Mouse (Mus musculus) hindlimb bud, embryonic 11.5 days (tissue): ENCODE measurements around the gene Gabrr3.
"Not testable (repeated sequence)": the region's sequence is repeated elsewhere in the genome, so short reads cannot be mapped to it uniquely, and the experiment has no call there.

Source experiments
- DNase-seq: peaks from one replicate; pipeline ENCODE4 v3.0.0-alpha.2; 2012; ENCODE audit warnings: low read depth, low spot score; ENCODE audit errors: extremely low spot score

Gene Gabrr3

GRCm38 (mm10) chr16:59407032-59407431 lies at the start of gene Gabrr3:
Gabrr3 (plus strand) TSS chr16:59407332.
- DNase-seq, result no peak

- DNase-seq, result no peak
Observed at GRCm38 (mm10) chr16:59363893-59364292, 43.2 kb upstream of the Gabrr3 start, which contains the start of gene Olfr209. Olfr209 (minus strand) TSS chr16:59363993.

- no peak for DNase-seq
Observed at GRCm38 (mm10) chr16:59393300-59393699, 13.8 kb upstream of the Gabrr3 start.

- no peak for DNase-seq
Observed at GRCm38 (mm10) chr16:59401102-59401501, 6.0 kb upstream of the Gabrr3 start.

GRCm38 (mm10) chr16:59401985-59402384 lies 5.1 kb upstream of the Gabrr3 start:
- DNase-seq, result no peak

- peak; percentile 33 for DNase-seq
Observed at GRCm38 (mm10) chr16:59403684-59404083, 3.4 kb upstream of the Gabrr3 start.

GRCm38 (mm10) chr16:59404798-59405197 lies 2.3 kb upstream of the Gabrr3 start:
- no peak for DNase-seq

GRCm38 (mm10) chr16:59409341-59409748 lies 2.2 kb downstream of the Gabrr3 start:
- DNase-seq, result no peak

GRCm38 (mm10) chr16:59409800-59410199 lies 2.7 kb downstream of the Gabrr3 start:
- no peak for DNase-seq

- DNase-seq, result no peak
Observed at GRCm38 (mm10) chr16:59413475-59413874, 6.3 kb downstream of the Gabrr3 start.

- DNase-seq, result no peak
Observed at GRCm38 (mm10) chr16:59420237-59420866, 13.2 kb downstream of the Gabrr3 start.

GRCm38 (mm10) chr16:59420867-59421251 lies 13.7 kb downstream of the Gabrr3 start:
- peak; percentile 39 for DNase-seq

- no peak for DNase-seq
Observed at GRCm38 (mm10) chr16:59421571-59422345, 14.6 kb downstream of the Gabrr3 start.

GRCm38 (mm10) chr16:59427960-59428359 lies 20.8 kb downstream of the Gabrr3 start:
- no peak for DNase-seq

GRCm38 (mm10) chr16:59433181-59433580 lies 26.0 kb downstream of the Gabrr3 start:
- DNase-seq, result no peak

GRCm38 (mm10) chr16:59444880-59445559 lies 37.9 kb downstream of the Gabrr3 start:
- DNase-seq, result no peak

- DNase-seq, result no peak
Observed at GRCm38 (mm10) chr16:59448181-59448580, 41.0 kb downstream of the Gabrr3 start.

- no peak for DNase-seq
Observed at GRCm38 (mm10) chr16:59449092-59449491, 42.0 kb downstream of the Gabrr3 start.

GRCm38 (mm10) chr16:59451813-59452212 lies 44.7 kb downstream of the Gabrr3 start:
- DNase-seq, result no peak

- not testable (repeated sequence) for DNase-seq
Observed at GRCm38 (mm10) chr16:59459259-59459861, 52.2 kb downstream of the Gabrr3 start.

GRCm38 (mm10) chr16:59463567-59463966 lies 56.4 kb downstream of the Gabrr3 start:
- DNase-seq, result no peak
